8 mouse cellular contexts compared by ENCODE assay signal in the genomic region with DNA sequence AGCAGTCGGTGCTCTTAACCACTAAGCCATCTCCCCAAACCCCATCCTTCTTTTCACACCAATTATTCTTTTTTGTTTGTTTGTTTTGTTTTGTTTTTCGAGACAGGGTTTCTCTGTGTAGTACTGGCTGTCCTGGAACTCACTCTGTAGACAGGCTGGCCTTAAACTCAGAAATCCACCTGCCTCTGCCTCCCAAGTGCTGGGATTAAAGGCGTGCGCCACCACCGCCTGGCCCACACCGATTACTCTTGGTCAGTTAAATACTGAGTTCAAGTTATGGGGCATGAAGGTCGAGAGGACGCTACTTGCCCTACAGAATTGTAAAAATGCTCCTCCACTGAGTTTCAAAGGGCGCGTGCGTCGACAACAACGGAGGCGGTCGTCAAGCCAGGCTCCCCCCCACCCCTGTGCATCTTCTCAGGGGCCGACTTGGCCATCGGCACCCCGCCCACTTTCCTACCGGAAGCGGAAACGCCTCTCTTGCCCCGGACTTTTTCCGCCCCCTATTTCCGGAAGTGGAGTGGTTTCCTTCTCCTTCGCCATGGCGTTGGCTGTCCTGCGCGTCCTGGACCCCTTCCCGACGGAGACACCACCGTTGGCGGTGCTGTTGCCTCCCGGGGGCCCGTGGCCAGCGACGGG. TPM values are rescaled to one million over a fixed set of nuclear protein-coding genes. Genes with fewer than 3 reads are reported as not detected.
A peak's percentile ranks its signal among the peaks of the same experiment; 100 is the strongest.
DNase-seq lines count a peak whose midpoint lies in the region; ATAC-seq and TF ChIP-seq lines count a peak whose summit lies in the region.

A gene (plus strand): TSS at position 505 of the 639 bp plus-strand sequence.

- peak; percentile 95 for ATAC-seq in frontal cortex, adult (ENCODE audit: low TSS enrichment)
- peak; percentile 93 for ATAC-seq in lung, postnatal 0 days

- TF ChIP-seq EP300 in lung, postnatal 0 days (IDR thresholded peaks at IDR 0.05), result no peak; the same call in 1 of the 2 replicates

- WGBS in hindbrain, embryonic 10.5 days, result 9% methylated on average over 36 of the region's 36 CpGs
- 8% methylated on average over 34 of the region's 36 CpGs for WGBS in lung, postnatal 0 days

- H3K27ac ChIP-seq in hindbrain, embryonic 10.5 days, result peak within 1 kb of the TSS; percentile 89
- peak within 1 kb of the TSS; percentile 86 for H3K27ac ChIP-seq in lung, postnatal 0 days (ENCODE audit: low read length)

- H3K4me1 ChIP-seq in hindbrain, embryonic 10.5 days (replicated peaks), result peaks cover 40% of the 10 kb centered on the region
- H3K4me1 ChIP-seq in lung, postnatal 0 days (ENCODE audit: insufficient read depth, low read depth, low read length), result peaks cover 12% of the 10 kb centered on the region; the same call in 1 of the 2 replicates

- no peaks in the 10 kb centered on the region for H3K27me3 ChIP-seq in hindbrain, embryonic 10.5 days (ENCODE audit: insufficient read depth, poor library complexity, severe bottlenecking)
- no peaks in the 10 kb centered on the region for H3K27me3 ChIP-seq in lung, postnatal 0 days (replicated peaks; ENCODE audit: insufficient read depth, low read length)

- DNase-seq in MEL-GATA-1-ER (ENCODE audit: extremely low read depth, low read depth), result peak; percentile 84
- DNase-seq in cerebellum, adult 8-10 months, result peak; percentile 90
- peak; percentile 93 for DNase-seq in hindbrain, embryonic 10.5 days (ENCODE audit: low spot score)
- DNase-seq in layer of hippocampus, adult 9-11 months, result peak; percentile 93
- DNase-seq in lung, postnatal 0 days (ENCODE audit: low spot score), result peak; percentile 98
- DNase-seq in ovary, postnatal 14 days (ENCODE audit: low spot score), result peak; percentile 85
- DNase-seq in thymus, postnatal 14 days, result peak; percentile 95

- no peaks in the 10 kb centered on the region for H3K9me3 ChIP-seq in hindbrain, embryonic 10.5 days
- no peaks in the 10 kb centered on the region for H3K9me3 ChIP-seq in lung, postnatal 0 days (ENCODE audit: low read length)

- peaks cover 31% of the 10 kb centered on the region for H3K36me3 ChIP-seq in hindbrain, embryonic 10.5 days
- 0 out of 2 replicates have a peak, but pooled peaks cover 4% of the 10 kb centered on the region for H3K36me3 ChIP-seq in lung, postnatal 0 days (ENCODE audit: insufficient read depth, low read length)

- peak within 1 kb of the TSS; percentile 100 for H3K4me3 ChIP-seq in hindbrain, embryonic 10.5 days
- peak within 1 kb of the TSS; percentile 100 for H3K4me3 ChIP-seq in lung, postnatal 0 days (ENCODE audit: low read depth, low read length)

- H3K4me2 ChIP-seq in lung, postnatal 0 days (replicated peaks; ENCODE audit: low read depth, low read length), result peak within 1 kb of the TSS; percentile 98

- TF ChIP-seq CTCF in lung, postnatal 0 days (IDR thresholded peaks at IDR 0.05), result no peak

- H3K9ac ChIP-seq in lung, postnatal 0 days (replicated peaks; ENCODE audit: low read depth), result peak within 1 kb of the TSS; percentile 86

RNA-seq across cellular contexts. Expression of the gene that starts here (rescaled TPM):
- polyA plus RNA-seq in hindbrain, embryonic 10.5 days (2016; fragmentation: Nextera tagmentation; extraction: Ambion mirVana), result 24.4 and 25.7 TPM in 2 replicates
- polyA plus RNA-seq in lung, postnatal 0 days (2015; fragmentation: Nextera tagmentation; extraction: Ambion mirVana), result 18.5 and 23.4 TPM in 2 replicates

Comparison
In these comparisons a context has a peak if more than half of its experiments do, and no peak if none do; other contexts are left out.
1. Peak in every context shown above with its lines: DNase-seq, ATAC-seq, H3K4me3 ChIP-seq and H3K27ac ChIP-seq.